Mouse (Mus musculus) activated CD4-positive, CD25-positive, alpha-beta regulatory T cell, adult 4 months (primary cell): ENCODE measurements around the gene Gm21985. TPM values are rescaled to one million over a fixed set of nuclear protein-coding genes. Genes with fewer than 3 reads are reported as not detected.

Experiments
- polyA plus RNA-seq, 2 experiments: library from polyadenylated mRNA; unstranded; fragments of 100-300 nt; shearing (Covaris generic); gene quantifications; one replicate each; pipeline ENCODE4 v1.2.1; 2017

Gm21985 gene
- polyA plus RNA-seq, 2 experiments from 2014 or later: not detected

Other genes starting within 250 kb of the Gm21985 start
- not detected for gene Olfr1311, start 241.9 kb upstream of the Gm21985 start, polyA plus RNA-seq
- gene Olfr1312, start 216.1 kb upstream of the Gm21985 start, polyA plus RNA-seq: under 1 TPM in 1 of 2 experiments, not detected in 1; 0.08 TPM
- gene Olfr1313, start 188.5 kb upstream of the Gm21985 start, polyA plus RNA-seq: not detected
- not detected for gene Olfr1314, start 169.5 kb upstream of the Gm21985 start, polyA plus RNA-seq
- not detected for gene Olfr1315-ps1, start 150.9 kb upstream of the Gm21985 start, polyA plus RNA-seq
- under 1 TPM in 1 of 2 experiments, not detected in 1; 0.11 TPM for gene Olfr1316, start 131.3 kb upstream of the Gm21985 start, polyA plus RNA-seq
- gene Olfr1317, start 126.0 kb upstream of the Gm21985 start, polyA plus RNA-seq: not detected
- gene Olfr1318, start 112.1 kb upstream of the Gm21985 start, polyA plus RNA-seq: not detected
- 10 to 100 TPM; 25.3 to 33.5 TPM for gene Lpcat4, start 26.8 kb upstream of the Gm21985 start, polyA plus RNA-seq
- not detected for gene Nutm1, start 7.0 kb upstream of the Gm21985 start, polyA plus RNA-seq
- 100 to 1,000 TPM; 171 to 211 TPM for gene Nop10, start 4.4 kb upstream of the Gm21985 start, polyA plus RNA-seq
- gene Slc12a6, start 489 bp upstream of the Gm21985 start, polyA plus RNA-seq: 10 to 100 TPM; 47.9 to 48.7 TPM
- gene Emc4, start 101.7 kb downstream of the Gm21985 start, polyA plus RNA-seq: 10 to 100 TPM; 76.4 to 79.2 TPM
- 10 to 100 TPM; 21.4 to 21.7 TPM for gene Katnbl1, start 112.9 kb downstream of the Gm21985 start, polyA plus RNA-seq
- gene Emc7, start 188.7 kb downstream of the Gm21985 start, polyA plus RNA-seq: 10 to 100 TPM; 11.5 to 14.5 TPM
- not detected for gene Chrm5, start 214.5 kb downstream of the Gm21985 start, polyA plus RNA-seq
- gene Aven, start 226.7 kb downstream of the Gm21985 start, polyA plus RNA-seq: 10 to 100 TPM; 12.1 to 13.0 TPM